Mouse (Mus musculus) forebrain, embryonic 14.5 days (tissue): ENCODE results near the gene Frat2. TPM values are rescaled to one million over a fixed set of nuclear protein-coding genes. Genes with fewer than 3 reads are reported as not detected.

Experiments
- ATAC-seq: fragments of 200-750 bp; cut with Nextera tagmentation; 2 replicates; pipeline ENCODE4 v1.8.0; 2017; ENCODE audit warnings: mild to moderate bottlenecking, moderate library complexity
- DNase-seq: peaks from one replicate; pipeline ENCODE4 v3.0.0-alpha.2; 2015; ENCODE audit warnings: low spot score
- H3K27ac ChIP-seq: fragments of 300-500 bp; sonication (generic); 2 replicates; pipeline ENCODE4 v1.5.1; 2014; ENCODE audit warnings: low read depth, mild to moderate bottlenecking, control low read depth, low read length, moderate library complexity
- H3K27me3 ChIP-seq: fragments of 300-500 bp; sonication (generic); replicated peaks from 2 replicates; pipeline ENCODE4 v1.6.1; 2014; ENCODE audit warnings: low read length, control low read depth, mixed read lengths; ENCODE audit not compliant: control insufficient read depth, insufficient read depth
- H3K36me3 ChIP-seq: fragments of 300-500 bp; sonication (generic); 2 replicates; pipeline ENCODE4 v1.6.1; 2014; ENCODE audit warnings: low read length, control low read depth; ENCODE audit not compliant: control insufficient read depth, insufficient read depth
- H3K4me1 ChIP-seq: fragments of 300-500 bp; sonication (generic); 2 replicates; pipeline ENCODE4 v1.6.1; 2014; ENCODE audit warnings: antibody characterized with exemption, low read length, control low read depth; ENCODE audit not compliant: control insufficient read depth, insufficient read depth
- H3K4me2 ChIP-seq: fragments of 300-500 bp; sonication (generic); 2 replicates; pipeline ENCODE4 v1.6.1; 2014; ENCODE audit warnings: mild to moderate bottlenecking, control low read depth, low read length
- H3K4me3 ChIP-seq: fragments of 300-500 bp; sonication (generic); 2 replicates; pipeline ENCODE4 v1.5.1; 2014; ENCODE audit warnings: low read depth, low read length, control low read depth
- H3K9ac ChIP-seq: fragments of 300-500 bp; sonication (generic); 2 replicates; pipeline ENCODE4 v1.6.1; 2014; ENCODE audit warnings: mild to moderate bottlenecking, low read length, control low read depth, moderate library complexity
- H3K9me3 ChIP-seq: fragments of 300-500 bp; sonication (generic); replicated peaks from 2 replicates; pipeline ENCODE4 v1.6.1; 2016; ENCODE audit warnings: low read length, control low read depth, mixed read lengths; ENCODE audit not compliant: control insufficient read depth
- WGBS: fragments of 180-500 bp; shearing (Covaris S2); extraction: QIAGEN DNeasy Blood & Tissue Kit; methylation state at CpG from one replicate; pipeline ENCODE4 v1.1.7; 2014; 5-methylcytosine and 5-hydroxymethylcytosine counted together
- polyA plus RNA-seq: library from polyadenylated mRNA; unstranded; fragments of >200 nt; fragmentation: Nextera tagmentation; extraction: Ambion mirVana; gene quantifications from 2 replicates; pipeline ENCODE4 v1.2.1, GENCODE M21; 2014

The Frat2 gene
- polyA plus RNA-seq, 1 experiment from 2014 or later = 8.6 TPM

- DNase-seq (peak; percentile 32), ATAC-seq (no peak)
- Histone ChIP-seq H3K27me3 (no peaks in the 10 kb centered on the region), H3K9me3 (no peaks in the 10 kb centered on the region), H3K4me3 (peak overlapping the region; percentile 81), H3K4me1 (peaks cover 31% of the 10 kb centered on the region), H3K27ac (peak overlapping the region; percentile 72), H3K4me2 (peak overlapping the region; percentile 97), H3K36me3 (no peaks in the 10 kb centered on the region), H3K9ac (peak overlapping the region; percentile 81)
- WGBS = 10% methylated on average over 14 of the region's 14 CpGs
Observed at GRCm38 (mm10) chr19:41831718-41832391, 16.1 kb downstream of the Frat2 start.

- no peaks in the 10 kb centered on the region for H3K27me3 ChIP-seq
- H3K4me1 ChIP-seq = peaks cover 31% of the 10 kb centered on the region
- H3K9ac ChIP-seq = peak overlapping the region; percentile 81
- peak; percentile 62 for DNase-seq
- no peaks in the 10 kb centered on the region for H3K9me3 ChIP-seq
- H3K4me3 ChIP-seq = peak overlapping the region; percentile 81
- no peaks in the 10 kb centered on the region for H3K36me3 ChIP-seq
- peak overlapping the region; percentile 97 for H3K4me2 ChIP-seq
- peak overlapping the region; percentile 94 for H3K27ac ChIP-seq
- under 1% methylated on average over 19 of the region's 19 CpGs for WGBS
- no peak for ATAC-seq
Observed at GRCm38 (mm10) chr19:41831101-41831570, 16.8 kb downstream of the Frat2 start.

DNA sequence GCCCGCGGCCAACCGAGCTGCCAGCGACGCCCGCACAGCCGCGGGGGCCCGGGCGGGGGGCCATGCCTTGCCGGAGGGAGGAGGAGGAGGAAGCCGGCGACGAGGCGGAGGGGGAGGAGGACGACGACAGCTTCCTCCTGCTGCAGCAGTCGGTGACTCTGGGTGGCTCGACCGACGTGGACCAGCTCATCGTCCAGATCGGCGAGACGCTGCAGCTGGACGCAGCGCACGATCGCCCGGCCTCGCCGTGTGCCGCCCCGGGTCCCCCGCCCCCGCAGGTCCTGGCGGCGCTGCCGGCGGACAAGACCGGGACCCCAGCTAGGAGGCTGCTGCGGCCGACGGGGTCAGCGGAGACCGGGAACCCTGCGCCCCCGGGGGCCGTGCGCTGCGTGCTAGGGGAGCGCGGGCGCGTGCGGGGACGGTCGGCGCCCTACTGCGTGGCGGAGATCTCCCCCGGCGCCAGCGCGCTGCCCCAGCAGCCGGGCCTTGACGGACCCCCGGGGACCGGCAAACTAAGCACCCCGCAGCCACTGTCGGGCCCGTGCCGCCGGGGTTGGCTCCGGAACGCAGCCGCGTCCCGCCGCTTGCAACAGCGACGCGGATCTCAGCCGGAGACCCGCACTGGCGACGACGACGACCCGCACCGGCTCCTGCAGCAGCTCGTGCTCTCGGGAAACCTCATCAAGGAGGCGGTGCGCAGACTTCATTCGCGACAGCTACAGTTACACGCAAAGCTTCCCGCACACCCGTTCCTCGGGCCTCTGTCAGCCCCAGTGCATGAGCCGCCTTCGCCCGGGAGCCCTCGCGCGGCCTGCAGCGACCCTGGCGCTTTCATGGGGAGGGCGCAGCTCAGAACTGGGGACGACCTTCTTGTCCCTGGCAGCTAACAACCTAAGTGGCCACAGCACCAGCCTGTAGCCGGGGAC, 17.6 kb downstream of the Frat2 start:
- under 1% methylated on average over 108 of the region's 112 CpGs for WGBS
- peak; percentile 65 for ATAC-seq
- Histone ChIP-seq H3K9ac (peak overlapping the region; percentile 81), H3K9me3 (no peaks in the 10 kb centered on the region), H3K27me3 (no peaks in the 10 kb centered on the region), H3K27ac (peak overlapping the region; percentile 94), H3K4me2 (peak overlapping the region; percentile 97), H3K4me1 (peaks cover 24% of the 10 kb centered on the region), H3K4me3 (peak overlapping the region; percentile 81), H3K36me3 (no peaks in the 10 kb centered on the region)
- peak; percentile 63 for DNase-seq

DNA sequence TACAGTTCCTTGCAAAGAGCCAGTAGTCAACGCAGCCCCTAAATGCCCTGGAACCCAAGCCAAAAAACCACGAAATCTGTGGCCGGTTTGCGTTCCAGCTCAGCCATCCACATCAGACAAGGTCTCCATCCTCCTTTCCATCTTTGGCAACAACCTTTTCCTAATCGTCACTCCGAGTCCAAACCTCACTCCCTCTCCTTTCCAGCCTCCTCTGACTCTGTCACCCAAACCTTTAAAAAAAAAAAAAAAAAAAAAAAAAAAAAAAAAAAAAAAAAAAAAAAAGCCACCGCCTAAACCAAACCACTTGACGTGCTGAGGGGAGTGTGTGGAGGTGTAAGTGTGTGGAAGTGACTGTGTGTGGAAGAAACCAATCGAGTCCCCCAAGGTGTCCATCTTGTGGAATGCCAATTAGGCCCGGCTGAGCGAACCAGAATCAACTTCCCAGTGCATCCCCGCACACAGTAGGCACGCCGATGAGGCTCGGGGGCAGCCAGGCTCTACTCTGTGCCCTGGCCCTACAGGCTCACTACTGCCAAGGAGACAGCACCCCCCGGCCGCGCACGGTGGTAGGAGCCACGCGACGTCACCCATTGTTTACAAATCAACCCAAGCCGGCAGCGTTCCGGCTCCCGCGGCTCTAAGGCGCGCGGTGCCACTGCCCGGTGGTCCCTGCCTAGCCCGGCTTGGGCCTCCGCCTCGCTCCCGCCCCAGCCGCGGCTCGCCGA, 18.4 kb downstream of the Frat2 start, which contains the start of gene Frat1:
Gene Frat1, plus strand, starts transcription at position 590 of the 725 bp plus-strand sequence.
- H3K27ac ChIP-seq = peak within 1 kb of the TSS; percentile 94
- no peaks in the 10 kb centered on the region for H3K27me3 ChIP-seq
- H3K4me1 ChIP-seq = peaks cover 19% of the 10 kb centered on the region
- peak within 1 kb of the TSS; percentile 81 for H3K9ac ChIP-seq
- WGBS = under 1% methylated on average over 39 of the region's 39 CpGs
- ATAC-seq (peak; percentile 93), DNase-seq (peak; percentile 95)
- no peaks in the 10 kb centered on the region for H3K36me3 ChIP-seq
- H3K9me3 ChIP-seq = no peaks in the 10 kb centered on the region
- H3K4me2 ChIP-seq = peak within 1 kb of the TSS; percentile 97
- H3K4me3 ChIP-seq = peak within 1 kb of the TSS; percentile 81

- peak overlapping the region; percentile 58 for H3K9ac ChIP-seq
- H3K4me1 ChIP-seq = peaks cover 19% of the 10 kb centered on the region
- no peaks in the 10 kb centered on the region for H3K27me3 ChIP-seq
- H3K4me2 ChIP-seq = peak overlapping the region; percentile 97
- ATAC-seq (no peak), DNase-seq (no peak)
- no peaks in the 10 kb centered on the region for H3K36me3 ChIP-seq
- H3K9me3 ChIP-seq = no peaks in the 10 kb centered on the region
- WGBS = 63% methylated on average over 3 of the region's 3 CpGs
- H3K27ac ChIP-seq = peak overlapping the region; percentile 94
- peak overlapping the region; percentile 81 for H3K4me3 ChIP-seq
Observed at GRCm38 (mm10) chr19:41828941-41829340, 19.0 kb downstream of the Frat2 start.

DNA sequence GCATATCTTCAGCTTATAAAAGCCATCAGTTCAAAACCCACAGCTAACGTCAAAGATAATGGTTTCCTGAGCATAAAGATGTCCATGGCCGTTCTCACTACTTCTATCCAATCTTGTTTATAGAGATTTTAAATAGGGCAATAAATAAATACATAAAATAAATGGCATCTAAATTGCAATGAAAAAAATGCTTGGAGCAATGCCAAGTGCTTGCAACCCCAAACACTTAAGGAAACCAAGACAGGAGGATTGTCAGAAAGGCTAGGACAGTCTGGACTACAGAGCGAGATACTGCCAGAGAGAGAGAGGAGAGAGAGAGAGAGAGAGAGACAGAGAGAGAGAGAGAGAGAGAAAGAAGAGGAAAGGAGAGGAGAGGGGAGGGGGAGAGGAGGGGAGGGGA, 21.4 kb downstream of the Frat2 start:
- no peaks in the 10 kb centered on the region for H3K36me3 ChIP-seq
- 88% methylated on average over 3 of the region's 3 CpGs for WGBS
- ATAC-seq = no peak
- H3K9me3 ChIP-seq = no peaks in the 10 kb centered on the region
- H3K4me3 ChIP-seq = no peak overlapping the region
- no peak overlapping the region for H3K9ac ChIP-seq
- H3K27me3 ChIP-seq = no peaks in the 10 kb centered on the region
- H3K27ac ChIP-seq = no peak overlapping the region
- H3K4me2 ChIP-seq = no peak overlapping the region
- no peak for DNase-seq
- peaks cover under 1% of the 10 kb centered on the region for H3K4me1 ChIP-seq

- no peaks in the 10 kb centered on the region for H3K27me3 ChIP-seq
- DNase-seq (no peak), ATAC-seq (no peak)
- no peak overlapping the region for H3K4me3 ChIP-seq
- WGBS = 87% methylated on average over 5 of the region's 5 CpGs
- H3K4me2 ChIP-seq = no peak overlapping the region
- H3K4me1 ChIP-seq = no peaks in the 10 kb centered on the region
- H3K27ac ChIP-seq = no peak overlapping the region
- no peaks in the 10 kb centered on the region for H3K36me3 ChIP-seq
- no peaks in the 10 kb centered on the region for H3K9me3 ChIP-seq
- H3K9ac ChIP-seq = no peak overlapping the region
Observed at GRCm38 (mm10) chr19:41824950-41825349, 23.0 kb downstream of the Frat2 start.

DNA sequence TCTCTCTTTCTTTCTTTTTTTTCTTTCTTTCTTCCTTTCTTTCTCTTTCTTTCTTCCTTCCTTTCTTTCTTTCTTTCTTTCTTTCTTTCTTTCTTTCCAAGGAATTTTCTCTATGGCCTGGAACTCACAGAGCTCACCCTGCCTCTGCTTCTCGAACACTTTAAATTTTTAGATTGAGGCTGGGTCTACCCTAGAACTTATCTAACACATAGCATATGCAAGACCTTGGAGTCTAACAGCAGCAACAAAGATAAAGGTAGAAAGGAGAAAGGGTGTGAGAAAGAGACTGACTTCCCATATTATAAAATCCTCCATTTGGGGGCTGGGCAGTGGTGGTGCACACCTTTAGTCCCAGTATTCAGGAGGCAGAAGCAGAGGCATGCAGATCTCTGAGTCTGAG, 25.3 kb downstream of the Frat2 start:
- H3K4me2 ChIP-seq = no peak overlapping the region
- no peak for ATAC-seq
- H3K27me3 ChIP-seq = no peaks in the 10 kb centered on the region
- no peak overlapping the region for H3K9ac ChIP-seq
- H3K4me3 ChIP-seq = no peak overlapping the region
- H3K36me3 ChIP-seq = no peaks in the 10 kb centered on the region
- H3K9me3 ChIP-seq = no peaks in the 10 kb centered on the region
- WGBS = 90% methylated on average over 1 of the region's 1 CpGs
- DNase-seq = no peak
- H3K27ac ChIP-seq = no peak overlapping the region
- H3K4me1 ChIP-seq = no peaks in the 10 kb centered on the region
